Mouse (Mus musculus) embryo, embryonic 10 days (tissue): ENCODE data around the gene Osbpl3.

ENCODE experiments used
- DNase-seq: peaks from one replicate; pipeline ENCODE4 v3.0.0-alpha.2; 2015; ENCODE audit warnings: low spot score

The Osbpl3 gene

DNA sequence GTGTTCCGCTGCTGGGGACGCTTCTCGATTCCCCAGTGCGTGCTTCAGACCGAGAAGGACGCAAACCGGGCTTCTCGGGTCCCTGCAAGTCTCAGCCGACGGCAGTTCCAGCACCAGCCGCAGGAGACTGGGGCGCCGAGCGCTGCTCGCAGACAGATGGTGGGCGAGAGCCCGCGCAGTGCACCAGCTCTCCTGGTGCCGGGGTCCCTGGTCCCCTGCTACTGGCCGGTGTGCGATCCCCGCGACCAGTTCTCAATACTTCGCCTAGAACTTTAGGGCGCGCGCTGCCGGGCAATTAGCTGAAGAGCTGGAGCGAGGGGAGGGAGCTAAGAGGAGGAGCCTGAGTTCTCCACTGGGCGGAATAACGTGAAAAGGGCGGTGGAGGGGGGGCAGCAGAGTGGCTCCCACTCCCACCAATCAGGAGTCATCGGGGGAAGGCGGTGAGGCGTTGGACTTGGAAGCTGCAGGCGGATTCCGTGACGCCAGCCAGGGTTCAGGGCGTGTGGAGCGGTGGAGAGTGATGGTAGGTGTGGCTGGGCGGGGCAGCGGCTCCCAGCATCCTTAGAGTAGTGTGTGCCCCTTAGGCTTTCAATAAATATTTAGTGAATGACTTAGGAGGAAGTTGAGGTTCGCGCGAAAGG lies at the start of gene Osbpl3:
Gene Osbpl3 (minus strand): TSS at position 373 of the 641 bp plus-strand sequence.
- DNase-seq, result peak; percentile 97

DNA sequence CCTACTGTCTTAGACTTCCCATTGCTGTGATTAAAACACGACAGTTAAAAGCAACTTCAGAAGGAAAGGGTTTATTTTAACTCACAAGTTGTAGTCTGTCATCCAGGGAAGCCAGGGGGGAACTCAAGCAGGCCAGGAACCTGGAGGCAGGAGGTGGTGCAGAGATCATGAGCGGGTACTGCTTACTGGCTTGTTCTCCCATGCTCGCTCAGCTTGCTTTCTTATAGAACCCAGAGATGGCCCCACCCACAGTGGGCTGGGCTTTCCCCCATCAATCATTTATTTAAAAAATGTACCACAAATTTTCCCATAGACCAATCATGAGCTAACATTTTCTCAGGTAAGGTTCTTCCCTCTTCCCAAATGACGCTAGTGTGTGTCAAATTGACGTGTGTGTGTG lies 49.5 kb upstream of the Osbpl3 start:
- DNase-seq, result no peak

DNA sequence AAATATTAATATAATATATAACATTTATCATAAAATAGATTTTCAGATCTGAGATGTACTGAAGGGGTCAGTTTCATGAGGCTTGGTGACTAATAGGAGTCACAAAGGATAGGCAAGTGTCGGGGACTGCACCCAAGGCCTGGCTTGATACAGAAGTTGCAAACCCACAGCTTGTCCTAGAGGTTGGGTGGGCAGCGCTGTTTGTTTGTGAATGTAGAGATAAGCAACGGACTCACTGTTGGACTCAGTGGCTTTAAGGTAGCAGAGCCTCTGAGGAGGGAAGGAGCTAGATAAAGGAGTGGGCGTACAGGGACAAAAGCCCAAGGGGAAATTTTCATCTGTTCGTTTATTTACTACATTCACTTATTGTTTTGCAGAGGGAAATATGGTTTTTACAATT lies 48.7 kb upstream of the Osbpl3 start:
- DNase-seq, result no peak

DNA sequence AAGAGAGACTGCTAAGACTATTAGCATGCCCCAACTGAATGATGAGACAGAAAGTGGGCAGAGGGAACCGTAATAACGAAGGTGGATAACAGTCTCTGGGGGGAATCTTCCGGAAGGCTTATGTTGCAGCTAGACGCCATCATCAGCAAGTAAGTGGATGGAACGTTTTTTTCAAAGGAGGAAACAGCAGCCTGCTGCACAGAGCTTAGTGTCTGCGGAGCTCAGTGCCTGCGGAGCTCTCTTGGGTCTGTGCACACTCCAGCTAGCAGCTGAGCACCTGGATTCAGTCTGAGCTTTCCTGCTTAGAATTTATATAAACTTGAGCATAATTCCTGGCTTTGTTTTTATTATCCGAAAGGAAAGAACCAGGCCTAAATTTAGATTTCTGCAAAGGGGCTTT lies 47.8 kb upstream of the Osbpl3 start:
- DNase-seq, result no peak

DNA sequence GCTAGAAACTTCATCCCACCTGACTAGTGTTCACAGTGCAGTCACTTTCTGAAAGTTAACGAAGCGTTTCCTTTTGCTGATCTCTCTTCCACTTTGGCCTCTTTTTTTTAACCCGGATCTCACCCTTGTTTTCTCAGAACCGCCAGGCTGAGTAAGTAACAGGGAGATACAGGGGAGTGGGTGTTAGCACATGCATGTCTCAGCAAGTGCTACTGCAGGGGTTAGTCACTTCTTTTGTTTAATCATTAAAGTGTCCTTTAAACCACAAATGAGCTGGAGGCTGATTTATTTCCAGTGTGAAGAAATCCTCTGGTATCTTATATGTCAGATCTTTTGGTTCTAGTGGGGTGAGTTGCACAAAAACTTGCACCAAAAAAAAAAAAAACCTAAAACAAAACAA lies 47.0 kb upstream of the Osbpl3 start:
- DNase-seq, result no peak

DNA sequence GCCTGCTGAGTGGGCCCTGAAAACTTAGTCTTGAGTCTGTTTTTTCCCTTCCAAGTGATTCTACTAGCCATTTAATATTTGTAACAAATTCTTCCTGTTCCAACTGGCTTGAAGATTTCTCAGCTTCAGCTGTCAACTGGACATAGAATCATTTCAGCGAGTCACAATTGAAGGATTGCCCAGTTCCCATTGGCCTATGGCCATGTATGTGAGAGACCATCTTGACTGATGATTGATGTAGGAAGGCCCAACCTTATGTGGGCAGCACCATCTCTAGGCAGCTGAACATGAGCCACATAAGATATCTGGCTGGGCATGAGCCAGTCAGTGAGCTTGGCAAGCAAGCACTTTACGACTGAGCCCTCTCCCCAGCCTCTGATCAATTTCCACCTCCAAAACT lies 42.3 kb upstream of the Osbpl3 start:
- DNase-seq, result no peak

DNA sequence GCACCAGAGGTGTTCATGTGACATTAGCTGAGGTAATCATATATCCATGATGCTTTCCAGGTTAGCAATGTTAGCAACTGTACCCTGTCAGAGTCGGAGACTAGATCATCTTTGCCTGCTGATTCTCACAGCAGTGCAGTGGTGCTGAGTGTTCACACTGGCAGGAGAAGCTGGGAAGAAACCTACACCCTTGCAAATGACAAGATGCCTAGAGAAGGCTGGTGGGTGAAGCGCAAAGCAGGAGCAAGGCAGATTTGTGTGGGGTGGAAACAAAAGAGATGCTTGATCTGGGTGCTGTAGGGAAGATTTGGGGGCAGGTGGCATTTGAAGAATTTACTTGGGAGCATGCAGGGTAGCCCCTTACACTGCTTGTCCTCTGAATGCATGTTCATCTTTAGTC lies 34.5 kb upstream of the Osbpl3 start:
- DNase-seq, result no peak

DNA sequence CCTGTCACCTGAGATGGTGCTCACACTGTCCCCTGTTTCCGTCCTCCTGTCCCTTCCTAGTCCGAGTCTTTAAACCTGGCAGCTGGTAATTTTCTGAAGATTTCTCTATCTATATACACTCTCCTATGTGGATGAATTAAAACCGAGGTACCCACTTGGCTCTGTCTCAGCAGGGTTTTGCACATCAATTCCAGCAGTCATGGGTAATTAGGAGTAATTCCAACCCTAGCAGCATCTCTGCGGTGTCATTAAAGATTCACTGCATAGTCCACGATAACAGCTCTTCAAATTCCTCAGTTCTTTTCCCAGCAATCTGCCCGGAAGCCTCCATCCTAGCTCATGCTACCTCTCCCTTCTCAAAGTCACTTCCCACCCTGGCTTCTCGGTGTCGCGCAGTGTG lies 33.4 kb upstream of the Osbpl3 start:
- no peak for DNase-seq

DNA sequence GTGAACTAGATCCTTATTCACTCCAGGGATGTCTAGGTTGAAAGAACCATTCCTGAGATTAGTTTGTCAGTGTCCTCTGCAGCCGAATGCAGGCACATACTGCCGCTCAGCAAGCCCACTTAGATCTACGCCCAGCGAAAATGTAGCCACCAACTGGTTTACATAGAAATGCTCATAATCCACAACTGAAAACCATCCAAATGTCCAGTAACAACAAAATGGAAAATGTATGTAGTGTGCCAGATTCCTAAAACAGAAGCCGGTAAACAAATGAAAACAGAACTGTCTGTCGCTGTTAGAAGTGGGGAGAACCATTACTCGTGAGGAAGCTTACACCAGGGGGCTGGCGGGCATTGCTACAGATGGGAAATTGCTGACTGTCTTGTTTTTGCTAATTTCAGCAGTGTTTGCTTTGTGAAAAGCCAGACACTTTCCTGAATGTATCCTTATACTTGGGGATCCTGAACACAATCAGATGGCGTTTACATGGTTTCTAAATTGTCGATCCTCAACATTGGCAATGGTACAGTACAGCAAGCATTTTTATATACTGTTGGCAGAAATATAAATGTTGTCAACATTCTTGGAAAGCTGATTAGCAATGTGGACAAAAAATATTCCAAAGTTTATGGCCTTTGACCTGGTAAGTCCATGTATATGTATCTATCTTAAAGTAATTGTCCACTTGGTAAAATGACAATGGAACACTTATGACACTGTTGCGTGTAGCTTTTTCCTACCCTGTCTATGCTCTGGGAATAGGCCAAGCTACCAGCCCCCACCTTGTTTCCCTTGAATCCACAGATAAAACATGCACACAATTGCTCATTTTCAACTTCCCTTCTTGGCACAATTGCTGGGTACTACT lies 30.3 kb upstream of the Osbpl3 start:
- DNase-seq, result no peak

DNA sequence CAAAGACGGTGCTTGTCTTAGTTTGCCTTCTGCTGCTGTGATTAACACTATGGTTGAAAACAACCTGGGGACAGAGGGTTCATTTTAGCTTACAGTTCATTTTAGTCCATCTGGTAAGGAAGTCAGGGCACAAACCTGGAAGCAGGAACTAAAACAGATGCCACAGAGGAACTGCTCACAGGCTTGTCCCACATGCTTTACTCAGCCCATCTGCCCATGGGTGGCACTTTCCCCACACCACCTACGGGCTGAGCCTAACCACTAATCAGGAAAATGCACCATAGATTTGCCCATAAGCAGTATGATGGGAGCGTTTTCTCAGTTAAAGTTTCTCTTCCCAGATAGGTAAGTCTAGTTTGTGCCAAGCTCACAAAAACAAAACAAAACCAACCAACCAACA lies 27.4 kb upstream of the Osbpl3 start:
- no peak for DNase-seq

DNA sequence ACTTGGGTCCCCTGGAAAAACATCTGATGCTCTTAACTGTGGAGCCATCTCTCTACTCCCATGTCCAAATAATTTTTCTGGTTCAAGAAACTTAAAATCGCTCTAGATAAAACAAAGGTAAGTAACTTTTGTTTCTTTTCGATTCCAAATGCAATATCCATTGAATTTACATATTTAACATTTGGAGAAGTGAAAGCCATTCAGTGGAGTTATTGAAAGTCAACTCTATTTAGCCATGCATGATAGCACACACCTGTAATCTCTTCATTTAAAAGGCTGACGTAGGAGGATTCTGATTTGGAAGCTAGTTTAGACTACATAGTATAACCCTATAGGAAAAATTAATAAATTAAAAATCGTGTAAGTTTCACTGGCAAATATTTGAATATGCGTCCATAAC lies 25.5 kb upstream of the Osbpl3 start:
- DNase-seq, result no peak

DNA sequence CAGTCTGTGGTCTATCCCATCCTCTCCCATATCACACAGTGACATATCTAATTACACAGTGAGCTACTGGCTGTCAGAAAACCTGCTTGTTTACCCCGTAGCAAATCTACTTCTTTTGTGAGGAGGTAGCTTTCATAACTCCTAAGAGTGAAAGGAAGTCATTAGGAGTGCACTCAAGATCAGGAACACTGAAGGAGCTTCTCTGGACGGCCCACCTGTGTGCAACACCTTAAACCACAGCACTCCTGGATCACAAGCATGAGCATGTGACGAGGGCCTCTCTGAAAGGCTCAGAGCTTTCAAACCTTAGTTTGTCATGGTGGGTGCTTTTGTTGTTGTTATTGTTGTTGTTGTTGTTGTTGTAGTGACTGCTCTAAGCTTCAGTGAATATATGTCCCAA lies 10.4 kb upstream of the Osbpl3 start:
- no peak for DNase-seq

DNA sequence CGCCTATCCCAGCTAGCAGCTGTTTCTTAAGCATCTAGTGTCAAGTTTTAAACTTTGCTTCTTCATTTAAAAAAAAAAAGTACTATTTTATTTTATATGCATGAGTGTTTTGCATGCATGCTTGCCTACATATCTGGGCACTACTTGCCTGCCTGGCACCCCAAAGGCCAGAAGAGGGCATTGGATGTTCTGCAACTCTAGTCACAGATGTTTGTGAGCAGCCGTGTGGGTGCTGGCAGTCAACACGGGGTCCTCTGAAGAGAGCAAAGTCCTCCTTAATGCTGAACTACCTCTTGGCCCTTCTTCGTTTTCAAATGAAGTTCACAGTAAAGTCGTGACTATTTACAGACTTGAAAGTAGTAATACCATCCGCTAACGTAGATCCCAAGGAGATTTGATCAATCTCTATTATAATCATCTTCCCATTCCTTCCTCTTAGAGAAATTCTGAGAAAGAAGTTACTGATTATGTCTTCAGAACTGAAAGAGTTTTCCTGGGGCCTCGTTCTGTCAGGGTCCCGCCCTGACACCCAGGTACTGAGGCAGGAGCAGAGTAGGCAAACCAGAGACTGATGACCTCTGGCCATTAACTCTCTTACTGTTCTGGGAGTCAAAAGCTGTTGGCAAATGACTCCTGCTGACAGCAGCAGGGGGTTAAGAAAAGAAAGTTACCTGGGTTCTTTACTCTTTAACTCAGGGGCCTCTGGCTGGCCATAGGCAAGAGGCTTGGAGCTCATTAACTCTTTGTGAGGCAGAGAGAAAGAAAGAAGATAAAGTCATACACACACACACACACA lies 8.9 kb upstream of the Osbpl3 start:
- no peak for DNase-seq

DNA sequence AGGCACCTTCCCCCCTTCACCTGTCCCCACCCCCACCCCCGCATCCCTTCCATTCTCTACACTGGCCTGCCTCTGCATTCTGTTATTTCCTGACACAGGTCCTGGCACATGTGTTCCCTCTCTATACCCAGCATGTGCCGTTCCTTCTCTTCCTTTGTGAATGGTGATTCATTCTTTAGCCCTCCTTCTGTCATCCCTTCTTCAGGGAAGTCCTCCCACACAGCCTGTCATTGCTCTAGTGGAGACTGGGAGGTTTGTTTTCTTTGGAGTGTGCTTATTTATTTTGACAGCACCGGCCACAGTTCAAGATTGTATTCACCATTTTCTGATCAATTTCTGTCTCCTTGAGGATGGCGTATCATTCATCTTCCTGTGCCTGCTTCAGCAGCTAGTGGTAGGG lies 6.0 kb upstream of the Osbpl3 start:
- DNase-seq, result no peak

DNA sequence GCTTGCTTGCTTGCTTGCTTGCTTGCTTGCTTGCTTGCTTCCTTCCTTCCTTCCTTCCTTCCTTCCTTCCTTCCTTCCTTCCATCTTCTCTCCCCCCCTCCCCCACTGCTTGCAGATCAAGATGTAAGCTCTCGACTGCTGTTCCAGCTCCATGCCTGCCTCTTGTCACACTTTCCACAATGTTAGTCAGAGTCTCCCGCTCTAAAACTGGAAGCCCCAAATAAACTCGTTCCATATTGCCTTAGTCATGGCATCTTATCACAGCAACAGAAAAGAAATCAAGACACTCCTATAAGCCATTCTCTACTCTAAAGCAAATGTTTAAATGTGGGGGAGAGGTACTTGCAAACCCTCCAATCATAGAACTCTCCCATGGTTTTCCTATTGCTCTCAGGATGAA lies 5.6 kb upstream of the Osbpl3 start:
- no peak for DNase-seq

DNA sequence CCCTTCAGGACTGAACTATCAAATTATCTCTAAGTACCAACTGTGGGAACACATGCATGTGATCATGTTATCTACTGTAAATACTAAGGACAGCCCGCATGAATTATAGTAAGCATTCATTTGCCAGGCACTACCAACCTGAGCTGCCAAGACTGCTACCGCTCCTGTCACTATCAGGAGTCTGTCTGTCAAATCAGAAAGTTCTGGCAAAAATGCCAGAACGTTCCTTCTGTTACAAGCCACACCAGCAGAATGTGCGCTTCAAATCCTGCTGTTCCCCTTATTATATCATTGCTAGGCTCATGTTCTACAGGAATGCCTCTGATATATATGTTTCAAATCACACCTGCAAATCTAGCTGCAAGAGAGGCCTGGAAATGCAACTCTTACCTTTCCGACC lies 4.6 kb upstream of the Osbpl3 start:
- DNase-seq, result no peak

DNA sequence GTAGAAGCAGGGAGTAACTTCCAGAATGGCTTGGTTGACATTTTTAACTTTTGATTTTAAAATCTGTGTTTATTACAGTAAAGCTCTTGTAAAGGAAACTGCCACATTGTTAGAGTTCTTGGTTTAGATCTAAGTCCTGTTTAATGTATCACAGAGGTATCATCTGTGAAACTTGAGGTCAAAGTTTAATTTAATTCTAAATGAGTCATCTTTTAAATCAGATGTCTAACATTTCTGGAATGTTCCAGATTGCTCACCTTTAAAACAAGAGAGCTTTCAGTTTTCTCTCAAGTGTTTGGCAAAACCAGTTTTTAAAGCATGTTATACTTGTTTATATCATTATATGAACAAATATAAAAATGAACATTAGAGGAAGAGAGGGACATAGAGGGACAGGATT lies 4.2 kb upstream of the Osbpl3 start:
- DNase-seq, result no peak

DNA sequence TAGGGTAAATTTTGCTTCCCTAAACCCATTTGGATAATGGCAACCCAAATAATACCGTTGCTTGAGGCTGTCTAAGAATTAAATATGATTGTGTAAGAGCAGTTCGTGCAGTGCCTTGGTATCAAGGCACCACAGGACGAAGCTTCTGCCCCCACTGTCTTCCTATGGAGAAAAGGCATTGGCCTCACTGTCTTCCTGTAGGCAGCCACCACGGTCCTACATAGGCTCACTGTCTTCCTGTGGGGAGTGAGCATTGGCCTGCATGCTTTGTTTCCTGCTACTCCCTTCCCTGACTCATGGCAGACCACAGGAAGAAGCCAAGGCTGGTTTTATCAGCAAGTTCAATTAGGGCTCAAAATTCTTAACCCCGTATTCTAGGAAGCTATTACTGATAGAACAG lies 3.3 kb upstream of the Osbpl3 start:
- DNase-seq, result no peak

DNA sequence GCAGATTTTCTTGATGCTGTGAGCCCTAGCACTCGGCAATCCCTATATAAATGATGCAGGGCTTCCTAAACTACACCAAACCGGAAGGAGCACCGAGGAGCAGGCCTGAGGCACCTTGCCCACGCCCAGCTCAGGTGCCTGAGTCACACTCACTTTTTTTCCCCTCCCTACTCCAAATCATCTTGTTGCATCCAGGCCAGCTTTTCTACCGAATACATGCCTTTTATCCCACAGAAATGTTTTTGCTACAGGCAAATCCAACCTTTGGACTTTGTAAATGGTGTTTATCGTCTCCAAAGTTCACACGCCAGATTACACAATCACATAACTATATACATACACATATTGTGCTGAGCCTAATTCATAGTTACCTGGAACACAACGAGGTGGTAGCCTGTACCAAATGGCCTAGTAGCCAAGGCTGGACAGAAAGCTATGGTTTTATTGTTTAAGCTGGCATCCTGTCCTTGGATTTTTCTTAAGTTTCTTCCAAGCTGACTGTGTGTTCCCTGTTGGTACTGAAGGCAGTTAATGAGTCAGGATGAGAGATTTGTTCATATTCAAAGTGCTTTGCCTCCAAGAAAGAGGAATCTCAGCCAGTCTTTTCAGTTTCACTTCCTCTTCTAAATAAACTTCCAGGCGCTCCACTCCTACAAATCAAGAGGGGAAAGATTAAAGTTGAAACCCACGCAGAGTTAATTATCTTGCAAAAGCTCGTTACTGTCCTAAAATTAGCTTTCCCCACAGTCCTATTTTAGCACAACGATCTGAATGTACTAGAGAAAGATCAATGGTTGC lies 1.7 kb upstream of the Osbpl3 start:
- no peak for DNase-seq

DNA sequence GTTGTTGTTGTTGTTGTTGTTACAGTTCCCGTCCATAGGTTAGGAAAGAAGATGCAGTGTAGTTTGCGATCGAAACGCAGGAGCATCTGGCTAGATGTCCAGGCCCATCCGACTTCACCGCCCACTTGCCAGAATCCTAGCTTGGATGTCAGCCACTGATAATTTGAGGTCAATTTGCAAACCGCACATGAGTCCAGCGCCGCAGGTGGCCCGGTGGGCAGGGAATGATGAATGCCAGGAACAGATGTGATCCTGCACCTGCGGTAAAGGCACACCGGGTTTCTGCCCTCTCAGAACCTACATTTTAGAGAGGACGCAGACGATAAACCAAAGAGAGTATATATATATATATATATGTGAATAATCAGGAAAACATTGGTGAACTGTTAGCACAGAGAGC lies 705 bp upstream of the Osbpl3 start:
- no peak for DNase-seq

DNA sequence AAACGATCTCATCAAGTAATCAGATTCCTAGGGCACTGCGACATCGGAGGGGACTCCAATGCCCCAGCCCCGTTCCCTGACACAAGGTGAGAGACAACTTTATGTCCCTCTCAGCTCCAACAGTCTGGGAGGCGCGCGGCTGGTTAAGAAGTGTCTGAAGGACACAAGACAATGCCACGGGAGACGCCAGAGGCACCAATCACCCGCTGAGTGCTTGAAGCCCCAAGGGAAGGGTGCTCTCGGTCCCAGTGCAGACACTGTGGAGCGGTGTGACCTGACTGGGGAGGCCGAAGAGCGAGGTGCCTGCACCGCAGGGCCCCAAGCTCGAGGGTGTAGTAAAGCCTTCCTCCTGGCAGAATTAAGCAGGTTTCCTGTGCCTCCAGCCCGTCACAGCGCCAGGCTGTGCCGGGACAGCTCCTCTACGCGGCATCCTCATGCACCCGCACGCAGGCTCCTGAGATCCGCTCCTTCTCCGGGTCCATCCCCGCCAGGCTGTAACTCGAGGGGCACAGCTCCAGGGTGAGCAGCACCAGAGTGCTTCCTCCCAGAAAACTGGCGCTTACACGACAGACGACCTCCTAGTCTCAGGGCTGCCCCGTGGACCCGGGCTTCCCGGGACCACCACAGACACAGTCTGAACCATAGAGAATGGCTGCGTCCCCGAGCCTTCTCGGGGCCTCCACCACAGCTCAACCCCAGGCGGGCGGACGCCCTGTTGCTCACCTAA lies 736 bp downstream of the Osbpl3 start:
- peak; percentile 57 for DNase-seq

DNA sequence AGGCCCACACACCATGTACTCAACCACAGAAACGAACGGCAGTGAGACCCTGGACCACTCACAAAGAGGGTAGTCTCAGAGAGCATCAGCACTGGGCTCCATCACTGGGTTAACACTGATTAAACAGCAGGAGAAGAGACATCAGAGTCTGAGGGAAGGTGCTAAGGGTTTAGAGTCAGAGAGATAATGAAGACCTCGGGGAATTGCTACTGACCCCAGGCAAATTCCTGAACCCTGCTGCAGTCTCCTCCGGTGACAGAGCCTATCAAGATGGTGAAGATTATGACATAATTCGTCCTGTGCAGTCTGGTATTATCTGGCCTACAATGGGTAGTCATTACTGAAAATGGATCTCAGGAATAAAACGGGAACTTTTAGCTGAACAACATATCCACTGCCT lies 2.4 kb downstream of the Osbpl3 start:
- no peak for DNase-seq
